Mouse (Mus musculus) kidney, embryonic 15.5 days (tissue): Measurements from ENCODE around the gene Areg. TPM values are rescaled to one million over a fixed set of nuclear protein-coding genes. Genes with fewer than 3 reads are reported as not detected.

Experiments used
- ATAC-seq: fragments of 200-750 bp; cut with Nextera tagmentation; replicated peaks from 2 replicates; pipeline ENCODE4 v1.8.0; 2017; ENCODE audit warnings: moderate TSS enrichment; ENCODE audit not compliant: low FRiP score
- H3K27ac ChIP-seq: fragments of 300-500 bp; sonication (generic); 2 replicates; pipeline ENCODE4 v1.5.1; 2015; ENCODE audit warnings: mild to moderate bottlenecking, inconsistent platforms
- H3K27me3 ChIP-seq: fragments of 300-500 bp; sonication (generic); 2 replicates; pipeline ENCODE4 v1.6.1; 2015; ENCODE audit warnings: inconsistent platforms
- H3K36me3 ChIP-seq: fragments of 300-500 bp; sonication (generic); 2 replicates; pipeline ENCODE4 v1.6.1; 2015; ENCODE audit warnings: inconsistent platforms
- H3K4me1 ChIP-seq: fragments of 300-500 bp; sonication (generic); 2 replicates; pipeline ENCODE4 v1.6.1; 2015; ENCODE audit warnings: inconsistent platforms
- H3K4me2 ChIP-seq: fragments of 300-500 bp; sonication (generic); 2 replicates; pipeline ENCODE4 v1.6.1; 2015; ENCODE audit warnings: moderate library complexity, mild to moderate bottlenecking, inconsistent platforms
- H3K4me3 ChIP-seq: fragments of 300-500 bp; sonication (generic); replicated peaks from 2 replicates; pipeline ENCODE4 v1.5.1; 2015; ENCODE audit warnings: mild to moderate bottlenecking, inconsistent platforms
- H3K9ac ChIP-seq: fragments of 300-500 bp; sonication (generic); 2 replicates; pipeline ENCODE4 v1.6.1; 2015; ENCODE audit warnings: mild to moderate bottlenecking, inconsistent platforms
- H3K9me3 ChIP-seq: fragments of 300-500 bp; sonication (generic); replicated peaks from 2 replicates; pipeline ENCODE4 v1.6.1; 2016; ENCODE audit warnings: inconsistent platforms
- WGBS: fragments of 180-500 bp; shearing (Covaris S2); methylation state at CpG from one replicate; pipeline ENCODE4 v1.1.7; 2015; ENCODE audit warnings: mixed read lengths; 5-methylcytosine and 5-hydroxymethylcytosine counted together
- polyA plus RNA-seq: library from polyadenylated mRNA; unstranded; fragments of >200 nt; fragmentation: Nextera tagmentation; extraction: Ambion mirVana; gene quantifications from 2 replicates; pipeline ENCODE4 v1.2.1, GENCODE M21; 2015

Areg gene
- polyA plus RNA-seq, 1 experiment from 2014 or later = not detected

- Histone ChIP-seq H3K4me2 (no peak overlapping the region), H3K9me3 (no peaks in the 10 kb centered on the region), H3K27ac (no peak overlapping the region), H3K27me3 (no peaks in the 10 kb centered on the region), H3K4me1 (no peaks in the 10 kb centered on the region), H3K36me3 (no peaks in the 10 kb centered on the region), H3K9ac (no peak overlapping the region), H3K4me3 (no peak overlapping the region)
- 64% methylated on average over 2 of the region's 2 CpGs for WGBS
- no peak for ATAC-seq
Measured at GRCm38 (mm10) chr5:91124140-91124539, 15.3 kb upstream of the Areg start.

GRCm38 (mm10) chr5:91126623-91127022 is 12.8 kb upstream of the Areg start:
- no peak for ATAC-seq
- Histone ChIP-seq H3K27me3 (no peaks in the 10 kb centered on the region), H3K27ac (no peak overlapping the region), H3K4me3 (no peak overlapping the region), H3K4me2 (no peak overlapping the region), H3K4me1 (no peaks in the 10 kb centered on the region), H3K9ac (no peak overlapping the region), H3K9me3 (no peaks in the 10 kb centered on the region), H3K36me3 (no peaks in the 10 kb centered on the region)
- 77% methylated on average over 1 of the region's 1 CpGs for WGBS

- Histone ChIP-seq H3K9me3 (no peaks in the 10 kb centered on the region), H3K4me2 (no peak overlapping the region), H3K4me1 (peaks cover 10% of the 10 kb centered on the region), H3K36me3 (no peaks in the 10 kb centered on the region), H3K27me3 (peaks cover 12% of the 10 kb centered on the region), H3K9ac (no peak overlapping the region), H3K27ac (no peak overlapping the region), H3K4me3 (no peak overlapping the region)
- 49% methylated on average over 1 of the region's 1 CpGs for WGBS
- ATAC-seq = no peak
Measured at GRCm38 (mm10) chr5:91134961-91135360, 4.4 kb upstream of the Areg start.

GRCm38 (mm10) chr5:91138970-91139369 is 429 bp upstream of the Areg start:
- Histone ChIP-seq H3K9ac (0 out of 2 replicates have a peak overlapping the region, but pooled peaks have one; percentile 44), H3K27me3 (peaks cover 32% of the 10 kb centered on the region), H3K27ac (no peak overlapping the region), H3K4me3 (peak overlapping the region; percentile 58), H3K9me3 (no peaks in the 10 kb centered on the region), H3K4me2 (peak overlapping the region; percentile 94), H3K36me3 (no peaks in the 10 kb centered on the region), H3K4me1 (peaks cover 10% of the 10 kb centered on the region)
- 3% methylated on average over 7 of the region's 7 CpGs for WGBS
- ATAC-seq = peak; percentile 79

- WGBS = 53% methylated on average over 13 of the region's 13 CpGs
- peaks cover 32% of the 10 kb centered on the region for H3K27me3 ChIP-seq
- H3K9me3 ChIP-seq = no peaks in the 10 kb centered on the region
- no peaks in the 10 kb centered on the region for H3K36me3 ChIP-seq
- no peak overlapping the region for H3K4me2 ChIP-seq
- no peak overlapping the region for H3K4me3 ChIP-seq
- no peak for ATAC-seq
- no peak overlapping the region for H3K27ac ChIP-seq
- H3K9ac ChIP-seq = no peak overlapping the region
- H3K4me1 ChIP-seq = peaks cover 10% of the 10 kb centered on the region
Measured at GRCm38 (mm10) chr5:91140896-91141448, 1.6 kb downstream of the Areg start.

GRCm38 (mm10) chr5:91144971-91145370 is 5.6 kb downstream of the Areg start:
- peaks cover under 1% of the 10 kb centered on the region; the same call in 1 of the 2 replicates for H3K4me1 ChIP-seq
- H3K36me3 ChIP-seq = no peaks in the 10 kb centered on the region
- no peak for ATAC-seq
- 88% methylated on average over 9 of the region's 9 CpGs for WGBS
- H3K9me3 ChIP-seq = no peaks in the 10 kb centered on the region
- H3K27ac ChIP-seq = no peak overlapping the region
- no peak overlapping the region for H3K9ac ChIP-seq
- H3K27me3 ChIP-seq = peaks cover 20% of the 10 kb centered on the region
- no peak overlapping the region for H3K4me2 ChIP-seq
- H3K4me3 ChIP-seq = no peak overlapping the region

GRCm38 (mm10) chr5:91147001-91147400 is 7.6 kb downstream of the Areg start:
- no peaks in the 10 kb centered on the region for H3K9me3 ChIP-seq
- no peak overlapping the region for H3K4me3 ChIP-seq
- 0 out of 2 replicates have a peak, but pooled peaks cover 5% of the 10 kb centered on the region for H3K27me3 ChIP-seq
- H3K4me1 ChIP-seq = no peaks in the 10 kb centered on the region
- no peak overlapping the region for H3K27ac ChIP-seq
- ATAC-seq = no peak
- no peak overlapping the region for H3K4me2 ChIP-seq
- WGBS = 89% methylated on average over 1 of the region's 1 CpGs
- H3K36me3 ChIP-seq = no peaks in the 10 kb centered on the region
- H3K9ac ChIP-seq = no peak overlapping the region

GRCm38 (mm10) chr5:91148054-91148453 is 8.7 kb downstream of the Areg start:
- no peaks in the 10 kb centered on the region for H3K9me3 ChIP-seq
- WGBS = 69% methylated on average over 2 of the region's 2 CpGs
- no peak overlapping the region for H3K4me2 ChIP-seq
- no peak overlapping the region for H3K27ac ChIP-seq
- H3K4me3 ChIP-seq = no peak overlapping the region
- no peak overlapping the region for H3K9ac ChIP-seq
- no peaks in the 10 kb centered on the region for H3K4me1 ChIP-seq
- no peaks in the 10 kb centered on the region for H3K36me3 ChIP-seq
- 0 out of 2 replicates have a peak, but pooled peaks cover 4% of the 10 kb centered on the region for H3K27me3 ChIP-seq
- ATAC-seq = no peak

GRCm38 (mm10) chr5:91156677-91157076 is 17.3 kb downstream of the Areg start:
- no peaks in the 10 kb centered on the region for H3K9me3 ChIP-seq
- WGBS = 79% methylated on average over 8 of the region's 8 CpGs

GRCm38 (mm10) chr5:91157169-91157568 is 17.8 kb downstream of the Areg start:
- no peak for ATAC-seq
- H3K27me3 ChIP-seq = no peaks in the 10 kb centered on the region
- no peak overlapping the region for H3K4me3 ChIP-seq
- WGBS = 17% methylated on average over 3 of the region's 3 CpGs
- no peaks in the 10 kb centered on the region for H3K36me3 ChIP-seq
- no peak overlapping the region for H3K9ac ChIP-seq
- H3K27ac ChIP-seq = no peak overlapping the region
- H3K9me3 ChIP-seq = no peaks in the 10 kb centered on the region
- no peak overlapping the region for H3K4me2 ChIP-seq
- no peaks in the 10 kb centered on the region for H3K4me1 ChIP-seq

More at GRCm38 (mm10) chr5:91156677-91157076, 17.3 kb downstream of the Areg start:
- H3K9ac ChIP-seq = no peak overlapping the region
- no peak for ATAC-seq
- no peak overlapping the region for H3K4me2 ChIP-seq
- H3K36me3 ChIP-seq = no peaks in the 10 kb centered on the region
- H3K27me3 ChIP-seq = no peaks in the 10 kb centered on the region
- H3K27ac ChIP-seq = no peak overlapping the region
- no peak overlapping the region for H3K4me3 ChIP-seq
- no peaks in the 10 kb centered on the region for H3K4me1 ChIP-seq

- no peaks in the 10 kb centered on the region for H3K27me3 ChIP-seq
- no peak overlapping the region for H3K4me2 ChIP-seq
- no peaks in the 10 kb centered on the region for H3K9me3 ChIP-seq
- no peaks in the 10 kb centered on the region for H3K36me3 ChIP-seq
- H3K4me1 ChIP-seq = no peaks in the 10 kb centered on the region
- no peak overlapping the region for H3K9ac ChIP-seq
- H3K4me3 ChIP-seq = no peak overlapping the region
- 79% methylated on average over 4 of the region's 4 CpGs for WGBS
- ATAC-seq = no peak
- H3K27ac ChIP-seq = no peak overlapping the region
Measured at GRCm38 (mm10) chr5:91162787-91163186, 23.4 kb downstream of the Areg start.

GRCm38 (mm10) chr5:91166601-91167000 is 27.2 kb downstream of the Areg start:
- no peaks in the 10 kb centered on the region for H3K4me1 ChIP-seq
- H3K4me3 ChIP-seq = no peak overlapping the region
- H3K9me3 ChIP-seq = no peaks in the 10 kb centered on the region
- 85% methylated on average over 5 of the region's 5 CpGs for WGBS
- ATAC-seq = no peak
- H3K4me2 ChIP-seq = no peak overlapping the region
- no peak overlapping the region for H3K27ac ChIP-seq
- no peak overlapping the region for H3K9ac ChIP-seq
- no peaks in the 10 kb centered on the region for H3K27me3 ChIP-seq
- no peaks in the 10 kb centered on the region for H3K36me3 ChIP-seq

GRCm38 (mm10) chr5:91176397-91176796 is 37.0 kb downstream of the Areg start:
- H3K27me3 ChIP-seq = no peaks in the 10 kb centered on the region
- H3K36me3 ChIP-seq = no peaks in the 10 kb centered on the region
- no peak overlapping the region for H3K4me3 ChIP-seq
- H3K9ac ChIP-seq = no peak overlapping the region
- H3K27ac ChIP-seq = no peak overlapping the region
- H3K4me2 ChIP-seq = no peak overlapping the region
- H3K4me1 ChIP-seq = no peaks in the 10 kb centered on the region
- ATAC-seq = no peak
- H3K9me3 ChIP-seq = no peaks in the 10 kb centered on the region
